Mouse (Mus musculus) heart, adult 2 months (tissue): Measurements from ENCODE around the gene Golph3.

Source experiments
- CTCF ChIP-seq: fragments of 200-600 bp; IDR thresholded peaks from 2 replicates; pipeline ENCODE4 v1.8.1; 2022; ENCODE audit warnings: antibody characterized with exemption, mild to moderate bottlenecking, moderate library complexity
- EP300 ChIP-seq: fragments of 200-500 bp; IDR thresholded peaks from 2 replicates; pipeline ENCODE4 v1.6.1; 2011; ENCODE audit warnings: low read depth, low read length, control low read depth; ENCODE audit not compliant: insufficient read depth
- POLR2A ChIP-seq: fragments of 200-500 bp; IDR thresholded peaks from 2 replicates; pipeline ENCODE4 v1.6.1; 2011; ENCODE audit warnings: mild to moderate bottlenecking, low read depth, low read length, control low read depth; ENCODE audit not compliant: insufficient read depth

- TF ChIP-seq CTCF (no peak), POLR2A (no peak), EP300 (no peak)
These were observed 36.2 kb downstream of the Golph3 start for GRCm38 (mm10) chr15:12357459-12357858.
